Mouse (Mus musculus): Measurements from ENCODE around the gene Npw. TPM values are rescaled to one million over a fixed set of nuclear protein-coding genes. Genes with fewer than 3 reads are reported as not detected.

Gene Npw
- total and polyA plus RNA-seq, 3 experiments, result not detected

- H3K4me3 ChIP-seq, result no peak overlapping the region
- WGBS, result 92% methylated on average over 24 of the region's 24 CpGs
- no peaks in the 10 kb centered on the region for H3K36me3 ChIP-seq (ENCODE audit: control insufficient read depth, insufficient read depth, low read length)
- no peak for DNase-seq
- peaks cover 3% of the 10 kb centered on the region for H3K4me1 ChIP-seq (ENCODE audit: control insufficient read depth, insufficient read depth, low read length)
- H3K79me2 ChIP-seq (replicated peaks; ENCODE audit: control insufficient read depth, insufficient read depth, low read length), result peaks cover 1% of the 10 kb centered on the region; the same call in 1 of the 2 replicates
- no peaks in the 10 kb centered on the region for H3K27me3 ChIP-seq (ENCODE audit: control insufficient read depth, insufficient read depth, low read length)
- H3K9ac ChIP-seq (ENCODE audit: low read depth, low read length), result no peak overlapping the region
- intact Hi-C loops (cut with DNase I), result loop anchor here (2.0 kb wide), 1 partner anchor 17 kb away; no protein-coding TSS in a partner anchor
- no peak for TF ChIP-seq POLR2A (IDR thresholded peaks at IDR 0.05; ENCODE audit: insufficient read depth, low read depth, low read length)
- no peak for TF ChIP-seq CTCF (IDR thresholded peaks at IDR 0.05)
- TF ChIP-seq EP300 (IDR thresholded peaks at IDR 0.05; ENCODE audit: insufficient read depth, low read depth, low read length), result no peak
- no peak overlapping the region for H3K27ac ChIP-seq
Observed at GRCm38 (mm10) chr17:24677500-24678080, 19.3 kb upstream of the Npw start.

DNA sequence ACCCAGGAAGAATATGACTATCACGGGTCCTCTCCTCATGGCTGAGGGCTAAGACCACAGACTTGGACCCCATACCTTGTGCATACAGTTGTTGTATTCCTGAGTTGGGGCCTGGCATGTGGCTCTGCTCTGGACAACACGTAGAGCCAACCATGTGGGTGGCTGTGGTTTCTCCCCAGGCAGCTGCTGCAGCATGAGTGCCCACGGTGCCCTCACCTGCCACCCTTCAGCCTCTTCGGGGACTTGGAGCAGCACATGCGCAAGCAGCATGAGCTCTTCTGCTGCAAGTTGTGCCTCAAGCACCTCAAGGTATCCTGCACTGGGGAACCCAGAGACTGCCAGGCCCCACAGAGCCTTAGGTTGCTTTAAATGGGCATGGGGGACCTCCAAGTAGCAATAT, 18.6 kb upstream of the Npw start:
- Histone ChIP-seq H3K27me3 (ENCODE audit: control insufficient read depth, insufficient read depth, low read length) (no peaks in the 10 kb centered on the region), H3K27ac (no peak overlapping the region), H3K9ac (ENCODE audit: low read depth, low read length) (no peak overlapping the region), H3K4me3 (no peak overlapping the region), H3K79me2 (replicated peaks; ENCODE audit: control insufficient read depth, insufficient read depth, low read length) (peaks cover 1% of the 10 kb centered on the region; the same call in 1 of the 2 replicates), H3K4me1 (ENCODE audit: control insufficient read depth, insufficient read depth, low read length) (peaks cover 8% of the 10 kb centered on the region), H3K36me3 (ENCODE audit: control insufficient read depth, insufficient read depth, low read length) (no peaks in the 10 kb centered on the region)
- intact Hi-C loops (cut with DNase I), result loop anchor here (2.0 kb wide), 1 partner anchor 18 kb away; no protein-coding TSS in a partner anchor
- DNase-seq, result no peak
- WGBS, result 98% methylated on average over 5 of the region's 5 CpGs
- TF ChIP-seq POLR2A (IDR thresholded peaks at IDR 0.05; ENCODE audit: insufficient read depth, low read depth, low read length) (no peak), CTCF (IDR thresholded peaks at IDR 0.05) (no peak), EP300 (IDR thresholded peaks at IDR 0.05; ENCODE audit: insufficient read depth, low read depth, low read length) (no peak)

DNA sequence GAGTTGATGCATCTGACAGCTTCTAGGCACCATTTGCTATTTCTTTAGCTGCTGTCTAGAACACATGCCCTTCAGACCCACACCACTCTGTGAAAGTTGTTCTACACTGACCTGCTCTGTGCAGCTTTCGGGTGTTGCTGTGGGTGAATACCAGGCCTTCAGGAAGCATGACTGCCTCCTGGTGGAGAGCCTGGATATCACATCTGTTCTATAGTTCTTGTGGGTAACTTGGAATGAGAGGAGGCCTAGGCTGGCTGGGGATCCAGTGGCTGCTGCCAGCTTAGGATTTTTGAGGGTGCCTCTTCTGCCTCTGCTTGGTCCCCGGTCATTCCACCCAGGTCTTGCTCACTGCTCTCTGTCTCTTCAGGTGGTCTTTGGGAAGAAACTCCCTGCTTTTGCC, 17.9 kb upstream of the Npw start:
- peaks cover 1% of the 10 kb centered on the region for H3K79me2 ChIP-seq (replicated peaks; ENCODE audit: control insufficient read depth, insufficient read depth, low read length)
- DNase-seq, result peak; percentile 57 to 61
- peaks cover 12% of the 10 kb centered on the region for H3K4me1 ChIP-seq (ENCODE audit: control insufficient read depth, insufficient read depth, low read length)
- WGBS, result 53% methylated on average over 2 of the region's 2 CpGs
- intact Hi-C loops (cut with DNase I), result loop anchor here (2.0 kb wide), 1 partner anchor 19 kb away; no protein-coding TSS in a partner anchor
- no peaks in the 10 kb centered on the region for H3K36me3 ChIP-seq (ENCODE audit: control insufficient read depth, insufficient read depth, low read length)
- no peak overlapping the region for H3K4me3 ChIP-seq
- H3K27me3 ChIP-seq (ENCODE audit: control insufficient read depth, insufficient read depth, low read length), result no peaks in the 10 kb centered on the region
- no peak overlapping the region for H3K27ac ChIP-seq
- TF ChIP-seq EP300 (IDR thresholded peaks at IDR 0.05; ENCODE audit: insufficient read depth, low read depth, low read length) (no peak), CTCF (IDR thresholded peaks at IDR 0.05) (peak; percentile 87)
- H3K9ac ChIP-seq (ENCODE audit: low read depth, low read length), result no peak overlapping the region

- no peak for DNase-seq
- no peak overlapping the region for H3K27ac ChIP-seq
- no peaks in the 10 kb centered on the region for H3K36me3 ChIP-seq (ENCODE audit: control insufficient read depth, insufficient read depth, low read length)
- H3K4me1 ChIP-seq (ENCODE audit: control insufficient read depth, insufficient read depth, low read length), result peaks cover 16% of the 10 kb centered on the region
- no peak for TF ChIP-seq EP300 (IDR thresholded peaks at IDR 0.05; ENCODE audit: insufficient read depth, low read depth, low read length)
- TF ChIP-seq POLR2A (IDR thresholded peaks at IDR 0.05; ENCODE audit: insufficient read depth, low read depth, low read length), result no peak
- no peak for TF ChIP-seq CTCF (IDR thresholded peaks at IDR 0.05)
- no peak overlapping the region for H3K4me3 ChIP-seq
- H3K9ac ChIP-seq (ENCODE audit: low read depth, low read length), result no peak overlapping the region
- H3K27me3 ChIP-seq (ENCODE audit: control insufficient read depth, insufficient read depth, low read length), result no peaks in the 10 kb centered on the region
- H3K79me2 ChIP-seq (replicated peaks; ENCODE audit: control insufficient read depth, insufficient read depth, low read length), result peaks cover 1% of the 10 kb centered on the region
- intact Hi-C loops (cut with DNase I), result no loop called here
- 34% methylated on average over 7 of the region's 7 CpGs for WGBS
Observed at GRCm38 (mm10) chr17:24674277-24674676, 16.0 kb upstream of the Npw start.

- no peak overlapping the region for H3K4me3 ChIP-seq
- no peak overlapping the region for H3K9ac ChIP-seq (ENCODE audit: low read depth, low read length)
Observed at GRCm38 (mm10) chr17:24672141-24672540, 13.9 kb upstream of the Npw start.

DNA sequence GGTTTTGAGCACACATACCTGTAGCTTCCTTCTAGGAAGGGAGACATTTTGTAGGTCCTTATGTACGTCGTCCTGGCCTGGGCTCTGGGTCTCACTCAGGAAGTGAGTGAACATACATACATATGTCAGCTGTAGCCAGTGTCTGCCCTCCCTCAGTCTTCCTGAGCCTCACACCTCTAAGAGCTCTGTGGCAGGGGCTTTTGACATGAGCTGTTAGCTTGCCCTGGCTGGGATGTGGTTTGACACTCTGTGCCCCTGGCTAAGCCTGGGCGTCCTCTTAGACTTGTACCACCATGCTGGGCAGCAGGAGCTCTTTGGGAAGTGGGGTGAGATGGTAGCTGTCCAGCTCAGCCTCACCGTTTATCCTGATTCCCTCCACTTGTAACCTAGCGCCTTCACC, 13.1 kb upstream of the Npw start:
- peaks cover 1% of the 10 kb centered on the region for H3K79me2 ChIP-seq (replicated peaks; ENCODE audit: control insufficient read depth, insufficient read depth, low read length)
- peaks cover 16% of the 10 kb centered on the region for H3K4me1 ChIP-seq (ENCODE audit: control insufficient read depth, insufficient read depth, low read length)
- WGBS, result 65% methylated on average over 5 of the region's 5 CpGs
- DNase-seq, result no peak
- no peaks in the 10 kb centered on the region for H3K27me3 ChIP-seq (ENCODE audit: control insufficient read depth, insufficient read depth, low read length)
- H3K4me3 ChIP-seq, result no peak overlapping the region
- 0 out of 2 replicates have a peak overlapping the region, but pooled peaks have one; percentile 10 for H3K9ac ChIP-seq (ENCODE audit: low read depth, low read length)
- intact Hi-C loops (cut with DNase I), result no loop called here
- TF ChIP-seq CTCF (IDR thresholded peaks at IDR 0.05), result no peak
- TF ChIP-seq POLR2A (IDR thresholded peaks at IDR 0.05; ENCODE audit: insufficient read depth, low read depth, low read length), result no peak
- TF ChIP-seq EP300 (IDR thresholded peaks at IDR 0.05; ENCODE audit: insufficient read depth, low read depth, low read length), result no peak
- H3K36me3 ChIP-seq (ENCODE audit: control insufficient read depth, insufficient read depth, low read length), result no peaks in the 10 kb centered on the region
- no peak overlapping the region; the same call in 1 of the 2 replicates for H3K27ac ChIP-seq

More at GRCm38 (mm10) chr17:24672141-24672540, 13.9 kb upstream of the Npw start:
- intact Hi-C loops (cut with DNase I), result no loop called here
- Histone ChIP-seq H3K4me1 (ENCODE audit: control insufficient read depth, insufficient read depth, low read length) (peaks cover 16% of the 10 kb centered on the region), H3K79me2 (replicated peaks; ENCODE audit: control insufficient read depth, insufficient read depth, low read length) (peaks cover 1% of the 10 kb centered on the region), H3K27me3 (ENCODE audit: control insufficient read depth, insufficient read depth, low read length) (no peaks in the 10 kb centered on the region), H3K27ac (no peak overlapping the region; the same call in 1 of the 2 replicates), H3K36me3 (ENCODE audit: control insufficient read depth, insufficient read depth, low read length) (no peaks in the 10 kb centered on the region)
- WGBS, result 16% methylated on average over 5 of the region's 5 CpGs
- no peak for TF ChIP-seq POLR2A (IDR thresholded peaks at IDR 0.05; ENCODE audit: insufficient read depth, low read depth, low read length)
- no peak for TF ChIP-seq CTCF (IDR thresholded peaks at IDR 0.05)
- TF ChIP-seq EP300 (IDR thresholded peaks at IDR 0.05; ENCODE audit: insufficient read depth, low read depth, low read length), result no peak
- DNase-seq, result peak; percentile 64 to 69
